In the genomic region with DNA sequence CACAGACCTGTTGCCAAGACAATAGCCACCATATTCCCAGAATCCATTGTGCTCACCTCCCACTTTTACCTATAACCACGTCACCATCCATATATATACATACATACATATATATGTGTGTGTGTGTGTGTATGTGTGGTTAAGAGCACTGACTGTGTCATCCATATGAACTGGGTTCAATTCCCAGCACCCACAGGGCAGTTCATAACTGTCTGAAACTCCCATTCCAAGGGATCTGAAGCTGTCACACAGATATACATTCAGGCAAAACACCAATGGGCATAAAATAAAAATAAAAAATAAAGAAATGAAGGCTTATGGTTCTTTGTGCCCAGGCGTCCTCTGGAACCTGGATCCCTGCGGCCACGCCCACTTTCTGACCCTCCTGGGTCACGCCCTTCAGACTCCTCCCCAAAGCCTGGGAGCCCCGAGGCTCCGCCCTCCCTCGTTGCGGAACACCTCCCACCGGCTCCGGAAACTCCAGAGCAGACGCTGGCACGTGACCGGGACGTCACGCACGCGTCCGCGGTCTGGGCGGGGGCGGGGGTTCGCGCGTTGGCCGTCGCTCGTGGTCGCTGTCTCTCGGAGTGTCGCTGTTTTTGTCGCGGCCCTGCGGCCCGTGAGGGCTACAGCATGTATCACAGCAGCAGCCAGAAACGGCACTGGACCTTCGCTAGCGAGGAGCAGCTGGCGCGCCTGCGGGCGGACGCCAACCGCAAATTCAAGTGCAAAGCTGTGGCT, we compare ENCODE assay signal across 8 mouse cellular contexts. TPM values are rescaled to one million over a fixed set of nuclear protein-coding genes. Genes with fewer than 3 reads are reported as not detected.
A peak's percentile ranks its signal among the peaks of the same experiment; 100 is the strongest.
DNase-seq lines count a peak whose midpoint lies in the region; ATAC-seq and TF ChIP-seq lines count a peak whose summit lies in the region.

A gene (plus strand): TSS at position 506 of the 741 bp plus-strand sequence.

- peak; percentile 46 for DNase-seq in Patski (ENCODE audit: low read depth, low spot score)
- DNase-seq in cerebellum, postnatal 14 days: peak; percentile 96 to 97
- DNase-seq in frontal cortex, postnatal 14 days (ENCODE audit: low spot score in 2 of 2): peak; percentile 90 to 91
- DNase-seq in layer of hippocampus, postnatal 25 days (ENCODE audit: extremely low spot score in 1 of 2, low spot score in 1 of 2): peak; percentile 85 to 90
- DNase-seq in lung, postnatal 25 days (ENCODE audit: low spot score): peak; percentile 94
- peak; percentile 89 for DNase-seq in retina, embryonic 14.5 days (ENCODE audit: low spot score)
- DNase-seq in thymus, postnatal 4 days: peak; percentile 92

- H3K27ac ChIP-seq in hindbrain, embryonic 13.5 days: peak within 1 kb of the TSS; percentile 92

- H3K9me3 ChIP-seq in hindbrain, embryonic 13.5 days: 0 out of 2 replicates have a peak, but pooled peaks cover 6% of the 10 kb centered on the region

- in situ Hi-C loops in Patski (cut with MboI; ENCODE audit: low pct_unique_long_range_greater_than_20kb): no loop called here

- H3K27me3 ChIP-seq in Patski: no peaks in the 10 kb centered on the region
- no peaks in the 10 kb centered on the region for H3K27me3 ChIP-seq in hindbrain, embryonic 13.5 days

- CTCF ChIA-PET in Patski (lab: Charles Lee): no interaction called here

- peak within 1 kb of the TSS; percentile 91 for H3K9ac ChIP-seq in hindbrain, embryonic 13.5 days

- H3K4me2 ChIP-seq in hindbrain, embryonic 13.5 days: peak within 1 kb of the TSS; percentile 89

- no peak for TF ChIP-seq CTCF in Patski (IDR thresholded peaks at IDR 0.05)

- POLR2A ChIA-PET in Patski (lab: Charles Lee): no interaction called here

- H3K36me3 ChIP-seq in hindbrain, embryonic 13.5 days: peaks cover 29% of the 10 kb centered on the region

- peaks cover 14% of the 10 kb centered on the region for H3K4me1 ChIP-seq in hindbrain, embryonic 13.5 days (replicated peaks)

- WGBS in hindbrain, embryonic 13.5 days: 2% methylated on average over 44 of the region's 44 CpGs

- peak within 1 kb of the TSS; percentile 88 for H3K4me3 ChIP-seq in hindbrain, embryonic 13.5 days

- ATAC-seq in Patski: peak; percentile 98
- peak; percentile 97 for ATAC-seq in hindbrain, embryonic 13.5 days (ENCODE audit: low FRiP score)

RNA-seq across cellular contexts. Expression of the gene that starts here (rescaled TPM):
- 33.7 TPM for polyA plus RNA-seq in Patski (2021)
- polyA plus RNA-seq in hindbrain, embryonic 13.5 days (2015; fragmentation: Nextera tagmentation; extraction: Ambion mirVana): 101 TPM in 2 replicates
- 10 to 100 TPM; 64.7 to 64.8 TPM for total RNA-seq in layer of hippocampus, postnatal 25 days (2021)

Comparison
In these comparisons a context has a peak if more than half of its experiments do, and no peak if none do; other contexts are left out.
1. Peak in every context shown above with its lines: DNase-seq, ATAC-seq, H3K4me3 ChIP-seq and H3K27ac ChIP-seq.
2. DNase-seq: peak in every context shown above with its lines; median percentile 96 in cerebellum, postnatal 14 days; 94 in lung, postnatal 25 days; 92 in thymus, postnatal 4 days; 90 in frontal cortex, postnatal 14 days; 89 in retina, embryonic 14.5 days; 88 in layer of hippocampus, postnatal 25 days; 46 in Patski.